Mouse (Mus musculus): ENCODE measurements around the gene D630039A03Rik. TPM values are rescaled to one million over a fixed set of nuclear protein-coding genes. Genes with fewer than 3 reads are reported as not detected.

The D630039A03Rik gene
- polyA plus RNA-seq, 1 experiment from 2014 or later, result not detected

- Histone ChIP-seq H3K4me1 (ENCODE audit: control insufficient read depth, insufficient read depth, low read length) (peaks cover 6% of the 10 kb centered on the region), H3K4me2 (ENCODE audit: low read length) (no peak overlapping the region), H3K4me3 (ENCODE audit: low read depth, low read length) (no peak overlapping the region), H3K27me3 (replicated peaks; ENCODE audit: control insufficient read depth, insufficient read depth, low read length) (no peaks in the 10 kb centered on the region), H3K36me3 (ENCODE audit: control insufficient read depth, insufficient read depth, low read length) (no peaks in the 10 kb centered on the region), H3K9ac (ENCODE audit: low read length) (no peak overlapping the region), H3K27ac (ENCODE audit: low read depth, low read length) (no peak overlapping the region), H3K9me3 (replicated peaks; ENCODE audit: control insufficient read depth, low read length) (no peaks in the 10 kb centered on the region)
- WGBS, result 8% methylated on average over 8 of the region's 8 CpGs
- ATAC-seq (peak; percentile 71), DNase-seq (ENCODE audit: low spot score) (peak; percentile 62)
These were observed 3.7 kb upstream of the D630039A03Rik start for GRCm38 (mm10) chr4:57919494-57920423.

GRCm38 (mm10) chr4:57916711-57917110, 614 bp upstream of the D630039A03Rik start:
- no peak overlapping the region for H3K4me2 ChIP-seq (ENCODE audit: low read length)
- DNase-seq (ENCODE audit: low spot score), result no peak
- peaks cover 4% of the 10 kb centered on the region for H3K4me1 ChIP-seq (ENCODE audit: control insufficient read depth, insufficient read depth, low read length)
- no peak overlapping the region for H3K4me3 ChIP-seq (ENCODE audit: low read depth, low read length)
- no peak overlapping the region for H3K9ac ChIP-seq (ENCODE audit: low read length)
- no peaks in the 10 kb centered on the region for H3K27me3 ChIP-seq (replicated peaks; ENCODE audit: control insufficient read depth, insufficient read depth, low read length)
- H3K36me3 ChIP-seq (ENCODE audit: control insufficient read depth, insufficient read depth, low read length), result no peaks in the 10 kb centered on the region
- ATAC-seq, result no peak
- H3K9me3 ChIP-seq (replicated peaks; ENCODE audit: control insufficient read depth, low read length), result no peaks in the 10 kb centered on the region
- no peak overlapping the region for H3K27ac ChIP-seq (ENCODE audit: low read depth, low read length)
- WGBS, result 76% methylated on average over 4 of the region's 4 CpGs

- Histone ChIP-seq H3K27ac (ENCODE audit: low read depth, low read length) (no peak overlapping the region), H3K4me1 (ENCODE audit: control insufficient read depth, insufficient read depth, low read length) (peaks cover 4% of the 10 kb centered on the region), H3K36me3 (ENCODE audit: control insufficient read depth, insufficient read depth, low read length) (no peaks in the 10 kb centered on the region), H3K4me2 (ENCODE audit: low read length) (no peak overlapping the region), H3K9ac (ENCODE audit: low read length) (no peak overlapping the region), H3K4me3 (ENCODE audit: low read depth, low read length) (no peak overlapping the region), H3K9me3 (replicated peaks; ENCODE audit: control insufficient read depth, low read length) (no peaks in the 10 kb centered on the region), H3K27me3 (replicated peaks; ENCODE audit: control insufficient read depth, insufficient read depth, low read length) (no peaks in the 10 kb centered on the region)
- WGBS, result 40% methylated on average over 17 of the region's 17 CpGs
- no peak for ATAC-seq
- no peak for DNase-seq (ENCODE audit: low spot score)
These were observed 706 bp downstream of the D630039A03Rik start for GRCm38 (mm10) chr4:57915216-57915965.

- WGBS, result 80% methylated on average over 10 of the region's 10 CpGs
- Histone ChIP-seq H3K4me1 (ENCODE audit: control insufficient read depth, insufficient read depth, low read length) (peaks cover 4% of the 10 kb centered on the region; the same call in 1 of the 2 replicates), H3K36me3 (ENCODE audit: control insufficient read depth, insufficient read depth, low read length) (no peaks in the 10 kb centered on the region), H3K4me3 (ENCODE audit: low read depth, low read length) (no peak overlapping the region), H3K9ac (ENCODE audit: low read length) (no peak overlapping the region), H3K9me3 (replicated peaks; ENCODE audit: control insufficient read depth, low read length) (no peaks in the 10 kb centered on the region), H3K27ac (ENCODE audit: low read depth, low read length) (no peak overlapping the region), H3K4me2 (ENCODE audit: low read length) (no peak overlapping the region), H3K27me3 (replicated peaks; ENCODE audit: control insufficient read depth, insufficient read depth, low read length) (no peaks in the 10 kb centered on the region)
- no peak for ATAC-seq
- no peak for DNase-seq (ENCODE audit: low spot score)
These were observed 1.6 kb downstream of the D630039A03Rik start for GRCm38 (mm10) chr4:57914193-57915190.

GRCm38 (mm10) chr4:57913021-57913420, 3.1 kb downstream of the D630039A03Rik start:
- Histone ChIP-seq H3K4me1 (ENCODE audit: control insufficient read depth, insufficient read depth, low read length) (peaks cover 4% of the 10 kb centered on the region; the same call in 1 of the 2 replicates), H3K9ac (ENCODE audit: low read length) (no peak overlapping the region), H3K4me2 (ENCODE audit: low read length) (no peak overlapping the region), H3K9me3 (replicated peaks; ENCODE audit: control insufficient read depth, low read length) (no peaks in the 10 kb centered on the region), H3K27me3 (replicated peaks; ENCODE audit: control insufficient read depth, insufficient read depth, low read length) (no peaks in the 10 kb centered on the region), H3K27ac (ENCODE audit: low read depth, low read length) (no peak overlapping the region), H3K4me3 (ENCODE audit: low read depth, low read length) (no peak overlapping the region), H3K36me3 (ENCODE audit: control insufficient read depth, insufficient read depth, low read length) (no peaks in the 10 kb centered on the region)
- ATAC-seq (no peak), DNase-seq (ENCODE audit: low spot score) (no peak)

- H3K9ac ChIP-seq (ENCODE audit: low read length), result no peak overlapping the region
- DNase-seq (ENCODE audit: low spot score), result no peak
- H3K27ac ChIP-seq (ENCODE audit: low read depth, low read length), result no peak overlapping the region
- H3K27me3 ChIP-seq (replicated peaks; ENCODE audit: control insufficient read depth, insufficient read depth, low read length), result no peaks in the 10 kb centered on the region
- no peak overlapping the region for H3K4me2 ChIP-seq (ENCODE audit: low read length)
- ATAC-seq, result no peak
- no peaks in the 10 kb centered on the region for H3K9me3 ChIP-seq (replicated peaks; ENCODE audit: control insufficient read depth, low read length)
- no peak overlapping the region for H3K4me3 ChIP-seq (ENCODE audit: low read depth, low read length)
- WGBS, result 85% methylated on average over 6 of the region's 6 CpGs
- no peaks in the 10 kb centered on the region for H3K4me1 ChIP-seq (ENCODE audit: control insufficient read depth, insufficient read depth, low read length)
- H3K36me3 ChIP-seq (ENCODE audit: control insufficient read depth, insufficient read depth, low read length), result no peaks in the 10 kb centered on the region
These were observed 7.2 kb downstream of the D630039A03Rik start for GRCm38 (mm10) chr4:57908860-57909259.

- H3K36me3 ChIP-seq (ENCODE audit: control insufficient read depth, insufficient read depth, low read length), result no peaks in the 10 kb centered on the region
- DNase-seq (ENCODE audit: low spot score) (no peak), ATAC-seq (no peak)
- WGBS, result 15% methylated on average over 2 of the region's 2 CpGs
- H3K27ac ChIP-seq (ENCODE audit: low read depth, low read length), result no peak overlapping the region
- H3K9ac ChIP-seq (ENCODE audit: low read length), result no peak overlapping the region
- no peaks in the 10 kb centered on the region for H3K9me3 ChIP-seq (replicated peaks; ENCODE audit: control insufficient read depth, low read length)
- no peaks in the 10 kb centered on the region for H3K4me1 ChIP-seq (ENCODE audit: control insufficient read depth, insufficient read depth, low read length)
- no peaks in the 10 kb centered on the region for H3K27me3 ChIP-seq (replicated peaks; ENCODE audit: control insufficient read depth, insufficient read depth, low read length)
- no peak overlapping the region for H3K4me2 ChIP-seq (ENCODE audit: low read length)
- no peak overlapping the region for H3K4me3 ChIP-seq (ENCODE audit: low read depth, low read length)
These were observed 9.4 kb downstream of the D630039A03Rik start for GRCm38 (mm10) chr4:57906708-57907107.

GRCm38 (mm10) chr4:57904638-57905037, 11.5 kb downstream of the D630039A03Rik start:
- Histone ChIP-seq H3K9me3 (replicated peaks; ENCODE audit: control insufficient read depth, low read length) (no peaks in the 10 kb centered on the region), H3K4me3 (ENCODE audit: low read depth, low read length) (no peak overlapping the region), H3K4me2 (ENCODE audit: low read length) (no peak overlapping the region), H3K4me1 (ENCODE audit: control insufficient read depth, insufficient read depth, low read length) (no peaks in the 10 kb centered on the region), H3K36me3 (ENCODE audit: control insufficient read depth, insufficient read depth, low read length) (no peaks in the 10 kb centered on the region), H3K27ac (ENCODE audit: low read depth, low read length) (no peak overlapping the region), H3K27me3 (replicated peaks; ENCODE audit: control insufficient read depth, insufficient read depth, low read length) (no peaks in the 10 kb centered on the region), H3K9ac (ENCODE audit: low read length) (no peak overlapping the region)
- 26% methylated on average over 9 of the region's 9 CpGs for WGBS
- DNase-seq (ENCODE audit: low spot score), result no peak
- 0 out of 2 replicates have a peak, but pooled peaks have one; percentile 29 for ATAC-seq

Data from forebrain, embryonic 14.5 days (tissue).